8 mouse cellular contexts compared by ENCODE assay signal in genomic region chr14:103098213-103098586, GRCm38 (mm10). TPM values are rescaled to one million over a fixed set of nuclear protein-coding genes. Genes with fewer than 3 reads are reported as not detected.
A peak's percentile ranks its signal among the peaks of the same experiment; 100 is the strongest.
DNase-seq lines count a peak whose midpoint lies in the region; ATAC-seq and TF ChIP-seq lines count a peak whose summit lies in the region.

No protein-coding gene starts in this region.

- DNase-seq in cerebellum, adult 2 months = no peak
- no peak for DNase-seq in cerebellum, postnatal 36 days
- DNase-seq in spleen, adult 2 months (ENCODE audit: low read depth in 1 of 2, low spot score in 2 of 2) = no peak
- no peak for DNase-seq in spleen, postnatal 36 days (ENCODE audit: low spot score in 2 of 2)
- DNase-seq in liver, embryonic 11.5 days (ENCODE audit: low spot score) = no peak
- no peak for DNase-seq in stomach, postnatal 0 days (ENCODE audit: low spot score)
- DNase-seq in gastrocnemius, adult 18-20 months (ENCODE audit: low spot score) = no peak

- H3K4me1 ChIP-seq in cerebellum, adult 2 months (ENCODE audit: control insufficient read depth, insufficient read depth, low read length) = peaks cover 17% of the 10 kb centered on the region
- peaks cover 3% of the 10 kb centered on the region; the same call in 1 of the 2 replicates for H3K4me1 ChIP-seq in spleen, adult 2 months (ENCODE audit: control insufficient read depth, insufficient read depth, insufficient read length)
- H3K4me1 ChIP-seq in liver, embryonic 11.5 days (replicated peaks; ENCODE audit: control insufficient read depth, insufficient read depth, low read length) = peaks cover 12% of the 10 kb centered on the region
- H3K4me1 ChIP-seq in stomach, postnatal 0 days (replicated peaks; ENCODE audit: control insufficient read depth, insufficient read depth) = no peaks in the 10 kb centered on the region; the same call in 1 of the 2 replicates

- TF ChIP-seq EP300 in stomach, postnatal 0 days (optimal IDR thresholded peaks at IDR 0.05) = no peak

- under 1% methylated on average over 2 of the region's 2 CpGs for WGBS in cerebellum, adult 2 months
- under 1% methylated on average over 2 of the region's 2 CpGs for WGBS in spleen, adult 2 months
- 2% methylated on average over 2 of the region's 2 CpGs for WGBS in liver, embryonic 11.5 days
- WGBS in stomach, postnatal 0 days = 0% methylated on average over 2 of the region's 2 CpGs

- TF ChIP-seq CTCF in cerebellum, adult 2 months (IDR thresholded peaks at IDR 0.05; ENCODE audit: borderline replicate concordance, insufficient read depth, low read depth, low read length) = no peak
- TF ChIP-seq CTCF in spleen, adult 2 months (IDR thresholded peaks at IDR 0.05; ENCODE audit: extremely low read depth, insufficient read depth, insufficient read length, insufficient replicate concordance) = no peak
- TF ChIP-seq CTCF in stomach, postnatal 0 days (IDR thresholded peaks at IDR 0.05; ENCODE audit: low read depth) = no peak

- no peaks in the 10 kb centered on the region for H3K27me3 ChIP-seq in cerebellum, adult 2 months (ENCODE audit: control insufficient read depth, insufficient read depth, low read length)
- no peaks in the 10 kb centered on the region for H3K27me3 ChIP-seq in spleen, adult 2 months (ENCODE audit: control insufficient read depth, insufficient read depth, low read length)
- H3K27me3 ChIP-seq in liver, embryonic 11.5 days (replicated peaks; ENCODE audit: control insufficient read depth, insufficient read depth, low read length) = no peaks in the 10 kb centered on the region
- H3K27me3 ChIP-seq in stomach, postnatal 0 days (ENCODE audit: control insufficient read depth, insufficient read depth, low read length) = no peaks in the 10 kb centered on the region

- ATAC-seq in liver, embryonic 11.5 days (replicated peaks; ENCODE audit: low FRiP score) = no peak
- no peak for ATAC-seq in stomach, postnatal 0 days (ENCODE audit: low FRiP score, low TSS enrichment)
- ATAC-seq in erythroid progenitor cell, adult 5-6 weeks (replicated peaks; ENCODE audit: low FRiP score, poor library complexity, severe bottlenecking) = no peak

- H3K36me3 ChIP-seq in spleen, adult 2 months (ENCODE audit: control insufficient read depth, insufficient read depth, low read length) = peaks cover 4% of the 10 kb centered on the region
- H3K36me3 ChIP-seq in liver, embryonic 11.5 days (ENCODE audit: control insufficient read depth, insufficient read depth, low read length) = peaks cover 6% of the 10 kb centered on the region; the same call in 1 of the 2 replicates
- peaks cover 3% of the 10 kb centered on the region; the same call in 1 of the 2 replicates for H3K36me3 ChIP-seq in stomach, postnatal 0 days (ENCODE audit: control insufficient read depth, insufficient read depth, low read length)

- peak overlapping the region; percentile 89 for H3K4me3 ChIP-seq in cerebellum, adult 2 months (replicated peaks; ENCODE audit: insufficient read depth, low read depth, low read length)
- peak overlapping the region; percentile 96 for H3K4me3 ChIP-seq in spleen, adult 2 months (ENCODE audit: extremely low read depth, insufficient read depth, insufficient read length)
- H3K4me3 ChIP-seq in liver, embryonic 11.5 days (ENCODE audit: low read depth, low read length) = peak overlapping the region; percentile 85
- H3K4me3 ChIP-seq in stomach, postnatal 0 days (ENCODE audit: low read depth, low read length) = peak overlapping the region; percentile 95

- H3K27ac ChIP-seq in cerebellum, adult 2 months (ENCODE audit: insufficient read depth, low read length) = 0 out of 2 replicates have a peak overlapping the region, but pooled peaks have one; percentile 12
- H3K27ac ChIP-seq in spleen, adult 2 months (ENCODE audit: insufficient read depth, low read length) = peak overlapping the region; percentile 100
- H3K27ac ChIP-seq in liver, embryonic 11.5 days (ENCODE audit: low read depth, low read length) = peak overlapping the region; percentile 99
- peak overlapping the region; percentile 100 for H3K27ac ChIP-seq in stomach, postnatal 0 days (replicated peaks)

- peak overlapping the region; percentile 76 for H3K4me2 ChIP-seq in liver, embryonic 11.5 days
- peak overlapping the region; percentile 67 for H3K4me2 ChIP-seq in stomach, postnatal 0 days (replicated peaks; ENCODE audit: low read depth)

- no peak for TF ChIP-seq POLR2A in cerebellum, adult 2 months (IDR thresholded peaks at IDR 0.05; ENCODE audit: borderline replicate concordance, insufficient read depth, low read length)
- TF ChIP-seq POLR2A in spleen, adult 2 months (IDR thresholded peaks at IDR 0.05; ENCODE audit: low read depth, low read length) = no peak

- peak overlapping the region; percentile 96 for H3K9ac ChIP-seq in liver, embryonic 11.5 days (ENCODE audit: low read depth, low read length)
- H3K9ac ChIP-seq in stomach, postnatal 0 days (ENCODE audit: low read length) = peak overlapping the region; percentile 100

- no peaks in the 10 kb centered on the region for H3K9me3 ChIP-seq in liver, embryonic 11.5 days (ENCODE audit: control insufficient read depth, low read length)
- no peaks in the 10 kb centered on the region for H3K9me3 ChIP-seq in stomach, postnatal 0 days (ENCODE audit: control insufficient read depth, low read length)

RNA-seq across cellular contexts. Expression of gene Fbxl3, which starts 1.2 kb away (rescaled TPM):
- polyA plus RNA-seq in cerebellum, adult 2 months (2012; rRNA removed) = 141 and 158 TPM in 2 replicates
- 49.5 and 49.7 TPM in 2 replicates for polyA plus RNA-seq in spleen, adult 2 months (2012; rRNA removed)
- polyA plus RNA-seq in liver, embryonic 11.5 days (2014; fragmentation: Nextera tagmentation; extraction: Ambion mirVana) = 15.1 and 16.0 TPM in 2 replicates
- polyA plus RNA-seq in stomach, postnatal 0 days (2015; fragmentation: Nextera tagmentation; extraction: Ambion mirVana) = 16.2 and 16.9 TPM in 2 replicates
- 10 to 100 TPM; 61.4 to 62.2 TPM for total RNA-seq in gastrocnemius, adult 18-20 months (2021)
- total RNA-seq in erythroid progenitor cell, adult 5-6 weeks (2015; ENCODE audit: low replicate concordance) = 36.9 and 41.8 TPM in 2 replicates
- 65.7 and 103 TPM in 2 replicates for total RNA-seq in erythroid progenitor cell, adult 5-6 weeks (2017; ENCODE audit: low replicate concordance)

RNA-seq across cellular contexts. Expression of gene Cln5, which starts 28.2 kb away (rescaled TPM):
- polyA plus RNA-seq in cerebellum, adult 2 months (2012; rRNA removed) = 25.8 and 27.9 TPM in 2 replicates
- polyA plus RNA-seq in spleen, adult 2 months (2012; rRNA removed) = 11.9 and 19.7 TPM in 2 replicates
- 29.4 and 31.8 TPM in 2 replicates for polyA plus RNA-seq in liver, embryonic 11.5 days (2014; fragmentation: Nextera tagmentation; extraction: Ambion mirVana)
- polyA plus RNA-seq in stomach, postnatal 0 days (2015; fragmentation: Nextera tagmentation; extraction: Ambion mirVana) = 21.8 and 21.9 TPM in 2 replicates
- 10 to 100 TPM; 11.6 to 14.4 TPM for total RNA-seq in gastrocnemius, adult 18-20 months (2021)
- 14.4 and 17.6 TPM in 2 replicates for total RNA-seq in erythroid progenitor cell, adult 5-6 weeks (2015; ENCODE audit: low replicate concordance)
- 8.9 and 11.4 TPM in 2 replicates for total RNA-seq in erythroid progenitor cell, adult 5-6 weeks (2017; ENCODE audit: low replicate concordance)

RNA-seq across cellular contexts. Expression of gene Acod1, which starts 51.4 kb away (rescaled TPM):
- polyA plus RNA-seq in cerebellum, adult 2 months (2012; rRNA removed) = 0.10 TPM in 1 of 2 replicates, not detected in the other
- polyA plus RNA-seq in spleen, adult 2 months (2012; rRNA removed) = 0.15 and 0.22 TPM in 2 replicates
- polyA plus RNA-seq in liver, embryonic 11.5 days (2014; fragmentation: Nextera tagmentation; extraction: Ambion mirVana) = 0.16 and 0.25 TPM in 2 replicates
- not detected in 2 replicates for polyA plus RNA-seq in stomach, postnatal 0 days (2015; fragmentation: Nextera tagmentation; extraction: Ambion mirVana)
- total RNA-seq in gastrocnemius, adult 18-20 months (2021) = not detected
- 0.84 TPM in 1 of 2 replicates, not detected in the other for total RNA-seq in erythroid progenitor cell, adult 5-6 weeks (2015; ENCODE audit: low replicate concordance)
- 0.26 TPM in 1 of 2 replicates, not detected in the other for total RNA-seq in erythroid progenitor cell, adult 5-6 weeks (2017; ENCODE audit: low replicate concordance)

Comparison
In these comparisons a context has a peak if more than half of its experiments do, and no peak if none do; other contexts are left out.
1. H3K27ac ChIP-seq: peak in every context shown above with its lines; median percentile 100 in spleen, adult 2 months; 100 in stomach, postnatal 0 days; 99 in liver, embryonic 11.5 days; 12 in cerebellum, adult 2 months.